Mouse (Mus musculus): Measurements from ENCODE around the gene Gpr19. TPM values are rescaled to one million over a fixed set of nuclear protein-coding genes. Genes with fewer than 3 reads are reported as not detected.

Gpr19 gene
- polyA plus RNA-seq, 1 experiment from 2014 or later: 9.1 TPM

GRCm38 (mm10) chr6:134916641-134917040, 18.3 kb upstream of the Gpr19 start:
- Histone ChIP-seq H3K36me3 (ENCODE audit: control insufficient read depth, insufficient read depth, low read length) (no peaks in the 10 kb centered on the region), H3K27ac (replicated peaks in 1 of 2; ENCODE audit: control insufficient read depth in 1 of 2, insufficient read depth in 1 of 2, low read depth in 2 of 2, low read length in 2 of 2) (peak overlapping the region in 1 of 2 experiments; percentile 61; a peak in 3 of 4 replicates), H3K4me1 (ENCODE audit: control insufficient read depth in 2 of 2, insufficient read depth in 2 of 2, low read length in 2 of 2) (peaks cover 6 to 14% of the 10 kb centered on the region in 2 experiments), H3K9ac (ENCODE audit: low read length) (peak overlapping the region; percentile 71), H3K27me3 (ENCODE audit: control insufficient read depth, insufficient read depth, low read length) (no peaks in the 10 kb centered on the region), H3K9me3 (ENCODE audit: control insufficient read depth, low read length) (no peaks in the 10 kb centered on the region), H3K4me3 (ENCODE audit: control insufficient read depth in 1 of 2, insufficient read depth in 1 of 2, low read depth in 1 of 2, low read length in 2 of 2) (peak overlapping the region; percentile 52 to 55), H3K4me2 (ENCODE audit: low read length) (peak overlapping the region; percentile 75)
- under 1% methylated on average over 11 of the region's 11 CpGs for WGBS
- ATAC-seq (ENCODE audit: insufficient number of reproducible peaks, insufficient read depth, low FRiP score, low read depth): no peak

GRCm38 (mm10) chr6:134914523-134914922, 16.1 kb upstream of the Gpr19 start:
- Histone ChIP-seq H3K36me3 (ENCODE audit: control insufficient read depth, insufficient read depth, low read length) (no peaks in the 10 kb centered on the region), H3K4me2 (ENCODE audit: low read length) (no peak overlapping the region), H3K4me3 (ENCODE audit: control insufficient read depth in 1 of 2, insufficient read depth in 1 of 2, low read depth in 1 of 2, low read length in 2 of 2) (no peak overlapping the region), H3K4me1 (ENCODE audit: control insufficient read depth in 2 of 2, insufficient read depth in 2 of 2, low read length in 2 of 2) (peaks cover 5 to 14% of the 10 kb centered on the region in 2 experiments), H3K9ac (ENCODE audit: low read length) (no peak overlapping the region), H3K27me3 (ENCODE audit: control insufficient read depth, insufficient read depth, low read length) (no peaks in the 10 kb centered on the region), H3K27ac (replicated peaks in 1 of 2; ENCODE audit: control insufficient read depth in 1 of 2, insufficient read depth in 1 of 2, low read depth in 2 of 2, low read length in 2 of 2) (no peak overlapping the region), H3K9me3 (ENCODE audit: control insufficient read depth, low read length) (no peaks in the 10 kb centered on the region)
- 87% methylated on average over 5 of the region's 5 CpGs for WGBS
- no peak for ATAC-seq (ENCODE audit: insufficient number of reproducible peaks, insufficient read depth, low FRiP score, low read depth)

GRCm38 (mm10) chr6:134905811-134906210, 7.4 kb upstream of the Gpr19 start:
- Histone ChIP-seq H3K4me2 (ENCODE audit: low read length) (no peak overlapping the region), H3K4me1 (ENCODE audit: control insufficient read depth in 2 of 2, insufficient read depth in 2 of 2, low read length in 2 of 2) (no peaks in the 10 kb centered on the region), H3K27ac (replicated peaks in 1 of 2; ENCODE audit: control insufficient read depth in 1 of 2, insufficient read depth in 1 of 2, low read depth in 2 of 2, low read length in 2 of 2) (no peak overlapping the region), H3K4me3 (ENCODE audit: control insufficient read depth in 1 of 2, insufficient read depth in 1 of 2, low read depth in 1 of 2, low read length in 2 of 2) (no peak overlapping the region), H3K27me3 (ENCODE audit: control insufficient read depth, insufficient read depth, low read length) (no peaks in the 10 kb centered on the region), H3K9me3 (ENCODE audit: control insufficient read depth, low read length) (no peaks in the 10 kb centered on the region), H3K9ac (ENCODE audit: low read length) (no peak overlapping the region), H3K36me3 (ENCODE audit: control insufficient read depth, insufficient read depth, low read length) (no peaks in the 10 kb centered on the region)
- ATAC-seq (ENCODE audit: insufficient number of reproducible peaks, insufficient read depth, low FRiP score, low read depth): no peak
- WGBS: 86% methylated on average over 1 of the region's 1 CpGs

DNA sequence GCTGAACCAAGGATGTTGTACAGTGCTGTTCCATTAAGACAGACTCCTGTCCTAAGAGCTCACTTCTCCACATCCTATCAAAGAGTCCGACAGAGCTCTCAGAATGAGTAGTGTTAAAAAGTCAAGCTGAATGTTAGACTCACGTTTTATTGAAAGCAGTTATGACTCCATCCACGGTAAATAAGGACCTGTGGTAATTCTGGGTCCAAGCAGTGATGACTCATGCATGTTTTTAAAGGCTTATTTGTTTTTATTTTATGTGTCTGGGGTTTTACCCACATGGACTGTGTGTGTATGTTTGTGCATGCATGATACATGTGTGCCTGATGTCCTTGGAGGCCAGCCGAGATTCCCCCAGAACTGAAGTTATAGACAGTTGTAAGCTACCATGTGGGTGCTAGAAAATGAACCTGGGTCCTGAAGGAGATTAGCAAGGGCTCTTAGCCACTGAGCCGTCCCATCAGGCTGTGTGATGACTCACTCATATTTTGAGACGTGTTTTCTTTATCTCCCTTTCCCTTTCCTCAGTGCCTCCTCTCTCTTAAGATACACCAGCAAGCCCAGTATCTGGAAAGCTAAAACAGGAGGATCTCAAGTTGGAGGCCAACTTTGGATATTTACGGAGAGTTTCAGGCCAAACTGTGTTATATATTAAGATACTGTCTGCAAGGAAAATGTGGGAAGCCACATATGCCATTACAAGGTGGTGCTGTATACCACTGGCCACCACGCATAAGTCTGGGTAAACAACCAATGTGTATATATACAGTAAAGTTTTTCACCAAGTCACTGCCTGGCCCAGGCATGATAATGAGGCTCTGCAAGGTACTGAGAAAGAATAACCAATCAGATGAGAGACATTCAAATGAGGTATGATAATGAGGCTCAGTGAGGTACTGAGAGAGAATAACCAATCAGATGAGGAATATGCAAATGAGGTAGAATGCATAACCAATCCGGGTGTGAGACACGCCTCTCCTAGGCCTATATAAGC, 5.8 kb upstream of the Gpr19 start:
- no peak overlapping the region for H3K27ac ChIP-seq (replicated peaks in 1 of 2; ENCODE audit: control insufficient read depth in 1 of 2, insufficient read depth in 1 of 2, low read depth in 2 of 2, low read length in 2 of 2)
- no peaks in the 10 kb centered on the region for H3K36me3 ChIP-seq (ENCODE audit: control insufficient read depth, insufficient read depth, low read length)
- no peak overlapping the region for H3K4me2 ChIP-seq (ENCODE audit: low read length)
- H3K4me3 ChIP-seq (ENCODE audit: control insufficient read depth in 1 of 2, insufficient read depth in 1 of 2, low read depth in 1 of 2, low read length in 2 of 2): no peak overlapping the region
- no peak overlapping the region for H3K9ac ChIP-seq (ENCODE audit: low read length)
- 83% methylated on average over 10 of the region's 10 CpGs for WGBS
- H3K27me3 ChIP-seq (ENCODE audit: control insufficient read depth, insufficient read depth, low read length): no peaks in the 10 kb centered on the region
- H3K4me1 ChIP-seq (ENCODE audit: control insufficient read depth in 2 of 2, insufficient read depth in 2 of 2, low read length in 2 of 2): no peaks in the 10 kb centered on the region
- no peak for ATAC-seq (ENCODE audit: insufficient number of reproducible peaks, insufficient read depth, low FRiP score, low read depth)
- no peaks in the 10 kb centered on the region for H3K9me3 ChIP-seq (ENCODE audit: control insufficient read depth, low read length)

DNA sequence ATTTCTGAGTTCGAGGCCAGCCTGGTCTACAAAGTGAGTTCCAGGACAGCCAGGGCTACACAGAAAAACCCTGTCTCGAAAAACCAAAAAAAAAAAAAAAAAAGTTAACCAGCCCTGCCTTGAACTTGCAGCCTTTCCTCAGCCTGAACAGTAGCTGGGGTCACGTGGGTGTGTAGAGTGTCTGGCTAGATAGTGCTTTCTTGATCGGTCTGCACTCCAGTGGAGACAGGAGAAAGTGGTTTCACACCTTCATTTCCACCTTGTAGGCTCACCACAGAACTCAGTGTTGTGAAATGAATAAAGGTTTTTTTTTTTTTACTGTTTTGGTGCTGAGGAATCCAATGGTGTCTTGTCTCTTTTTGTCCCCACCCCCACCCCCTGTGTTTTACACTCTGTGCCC, 5.0 kb upstream of the Gpr19 start:
- H3K9me3 ChIP-seq (ENCODE audit: control insufficient read depth, low read length): no peaks in the 10 kb centered on the region
- WGBS: 72% methylated on average over 3 of the region's 4 CpGs
- no peaks in the 10 kb centered on the region for H3K36me3 ChIP-seq (ENCODE audit: control insufficient read depth, insufficient read depth, low read length)
- H3K27me3 ChIP-seq (ENCODE audit: control insufficient read depth, insufficient read depth, low read length): no peaks in the 10 kb centered on the region
- H3K27ac ChIP-seq (replicated peaks in 1 of 2; ENCODE audit: control insufficient read depth in 1 of 2, insufficient read depth in 1 of 2, low read depth in 2 of 2, low read length in 2 of 2): no peak overlapping the region
- H3K4me3 ChIP-seq (ENCODE audit: control insufficient read depth in 1 of 2, insufficient read depth in 1 of 2, low read depth in 1 of 2, low read length in 2 of 2): no peak overlapping the region
- H3K4me2 ChIP-seq (ENCODE audit: low read length): no peak overlapping the region
- no peak overlapping the region for H3K9ac ChIP-seq (ENCODE audit: low read length)
- no peak for ATAC-seq (ENCODE audit: insufficient number of reproducible peaks, insufficient read depth, low FRiP score, low read depth)
- H3K4me1 ChIP-seq (ENCODE audit: control insufficient read depth in 2 of 2, insufficient read depth in 2 of 2, low read length in 2 of 2): no peaks in the 10 kb centered on the region

GRCm38 (mm10) chr6:134897443-134898094, 809 bp downstream of the Gpr19 start:
- Histone ChIP-seq H3K4me1 (ENCODE audit: control insufficient read depth in 2 of 2, insufficient read depth in 2 of 2, low read length in 2 of 2) (peaks cover 4 to 7% of the 10 kb centered on the region in 2 experiments), H3K4me2 (ENCODE audit: low read length) (peak overlapping the region; percentile 87), H3K9ac (ENCODE audit: low read length) (peak overlapping the region; percentile 91), H3K36me3 (ENCODE audit: control insufficient read depth, insufficient read depth, low read length) (no peaks in the 10 kb centered on the region), H3K27ac (replicated peaks in 1 of 2; ENCODE audit: control insufficient read depth in 1 of 2, insufficient read depth in 1 of 2, low read depth in 2 of 2, low read length in 2 of 2) (peak overlapping the region; percentile 100), H3K9me3 (ENCODE audit: control insufficient read depth, low read length) (no peaks in the 10 kb centered on the region), H3K27me3 (ENCODE audit: control insufficient read depth, insufficient read depth, low read length) (no peaks in the 10 kb centered on the region), H3K4me3 (ENCODE audit: control insufficient read depth in 1 of 2, insufficient read depth in 1 of 2, low read depth in 1 of 2, low read length in 2 of 2) (peak overlapping the region; percentile 64 to 65)
- peak; percentile 91 for ATAC-seq (ENCODE audit: insufficient number of reproducible peaks, insufficient read depth, low FRiP score, low read depth)
- under 1% methylated on average over 38 of the region's 38 CpGs for whole genome bisulfite sequencing

GRCm38 (mm10) chr6:134896570-134897436, 1.6 kb downstream of the Gpr19 start:
- Histone ChIP-seq H3K4me1 (ENCODE audit: control insufficient read depth in 2 of 2, insufficient read depth in 2 of 2, low read length in 2 of 2) (peaks cover 4 to 7% of the 10 kb centered on the region in 2 experiments), H3K27me3 (ENCODE audit: control insufficient read depth, insufficient read depth, low read length) (no peaks in the 10 kb centered on the region), H3K36me3 (ENCODE audit: control insufficient read depth, insufficient read depth, low read length) (no peaks in the 10 kb centered on the region), H3K4me2 (ENCODE audit: low read length) (peak overlapping the region; percentile 87), H3K9ac (ENCODE audit: low read length) (peak overlapping the region; percentile 91), H3K9me3 (ENCODE audit: control insufficient read depth, low read length) (no peaks in the 10 kb centered on the region), H3K27ac (replicated peaks in 1 of 2; ENCODE audit: control insufficient read depth in 1 of 2, insufficient read depth in 1 of 2, low read depth in 2 of 2, low read length in 2 of 2) (no peak overlapping the region; a peak in 1 of 4 replicates), H3K4me3 (ENCODE audit: control insufficient read depth in 1 of 2, insufficient read depth in 1 of 2, low read depth in 1 of 2, low read length in 2 of 2) (peak overlapping the region; percentile 64 to 65)
- ATAC-seq (ENCODE audit: insufficient number of reproducible peaks, insufficient read depth, low FRiP score, low read depth): no peak
- WGBS: 52% methylated on average over 15 of the region's 15 CpGs

Data from heart, embryonic 14.5 days (tissue).